Mouse (Mus musculus) testis, adult 2 months (tissue): ENCODE data around the gene Stk38l.

ENCODE experiments used
- CTCF ChIP-seq: fragments of 200-500 bp; IDR thresholded peaks from 2 replicates; pipeline ENCODE4 v1.5.1; 2012; ENCODE audit warnings: low read depth, mild to moderate bottlenecking, inconsistent platforms, low read length, moderate library complexity; ENCODE audit not compliant: control insufficient read depth, insufficient read depth, insufficient replicate concordance
- POLR2A ChIP-seq: fragments of 200-500 bp; IDR thresholded peaks from 2 replicates; pipeline ENCODE4 v1.6.1; 2012; ENCODE audit warnings: low read depth, mild to moderate bottlenecking, inconsistent platforms, low read length, moderate library complexity; ENCODE audit not compliant: control insufficient read depth

DNA sequence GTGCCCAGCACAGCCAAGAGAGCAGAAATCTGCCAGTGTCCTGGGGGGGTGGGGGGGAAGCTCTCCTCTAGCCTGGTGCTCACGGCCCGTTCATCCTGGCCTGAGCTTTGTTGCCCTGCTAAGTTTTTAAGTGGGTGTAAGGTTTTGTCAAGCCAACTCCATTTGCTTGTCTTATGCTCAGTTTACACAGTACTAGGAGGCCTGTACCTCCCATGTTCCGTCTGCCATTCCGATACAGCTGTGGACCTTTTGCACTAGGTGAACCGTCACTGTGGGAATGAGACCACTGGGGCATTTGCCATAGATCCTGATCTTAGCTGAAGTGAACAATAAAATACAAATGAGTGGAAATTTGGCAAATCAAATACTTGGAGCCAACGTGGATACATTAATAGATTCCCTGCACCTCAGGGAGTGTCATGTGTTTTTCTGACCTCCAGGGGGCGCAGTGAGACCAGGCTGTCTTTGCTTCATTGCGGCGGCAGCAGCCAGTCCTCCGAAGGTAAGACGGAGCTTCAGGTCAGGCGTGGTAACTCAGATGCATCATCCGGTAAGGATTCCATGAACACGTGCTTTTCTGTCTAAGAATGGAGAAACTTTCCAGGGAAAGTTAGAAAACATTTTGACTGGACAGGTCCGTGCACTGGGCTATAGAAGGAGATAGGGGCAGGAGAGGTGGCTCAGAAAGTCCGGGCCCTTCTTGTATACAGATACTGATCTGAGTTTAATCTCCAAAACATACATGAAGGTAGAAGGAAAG lies 100.1 kb downstream of the Stk38l start:
- TF ChIP-seq CTCF = peak; percentile 89; the same call in 1 of the 2 replicates
- TF ChIP-seq POLR2A = no peak
